ENCODE assay signal across 8 mouse cellular contexts in genomic region chr16:31934550-31935010, GRCm38 (mm10). TPM values are rescaled to one million over a fixed set of nuclear protein-coding genes. Genes with fewer than 3 reads are reported as not detected.
DNase-seq lines count a peak whose midpoint lies in the region; ATAC-seq lines count a peak whose summit lies in the region.

No protein-coding gene starts in this region.

- H3K27me3 ChIP-seq in heart, embryonic 13.5 days (replicated peaks) = peaks cover 60% of the 10 kb centered on the region
- peaks cover 69% of the 10 kb centered on the region for H3K27me3 ChIP-seq in embryonic facial prominence, embryonic 10.5 days (replicated peaks; ENCODE audit: low read depth, poor library complexity, severe bottlenecking)
- H3K27me3 ChIP-seq in hindbrain, embryonic 12.5 days = peaks cover 35% of the 10 kb centered on the region
- peaks cover 23% of the 10 kb centered on the region for H3K27me3 ChIP-seq in midbrain, embryonic 13.5 days

- no peaks in the 10 kb centered on the region for H3K9me3 ChIP-seq in heart, embryonic 13.5 days
- no peaks in the 10 kb centered on the region for H3K9me3 ChIP-seq in embryonic facial prominence, embryonic 10.5 days
- H3K9me3 ChIP-seq in hindbrain, embryonic 12.5 days (replicated peaks) = no peaks in the 10 kb centered on the region
- no peaks in the 10 kb centered on the region for H3K9me3 ChIP-seq in midbrain, embryonic 13.5 days

- peak overlapping the region; percentile 57 for H3K4me3 ChIP-seq in heart, embryonic 13.5 days
- H3K4me3 ChIP-seq in embryonic facial prominence, embryonic 10.5 days = peak overlapping the region; percentile 67
- peak overlapping the region; percentile 45 for H3K4me3 ChIP-seq in hindbrain, embryonic 12.5 days
- H3K4me3 ChIP-seq in midbrain, embryonic 13.5 days (replicated peaks) = peak overlapping the region; percentile 47

- intact Hi-C loops in heart, postnatal 25 days (cut with DNase I) = no loop called here
- intact Hi-C loops in left cerebral cortex, postnatal 36 days (cut with DNase I) = no loop called here

- 21% methylated on average over 13 of the region's 13 CpGs for WGBS in heart, embryonic 13.5 days
- 13% methylated on average over 13 of the region's 13 CpGs for WGBS in embryonic facial prominence, embryonic 10.5 days
- WGBS in hindbrain, embryonic 12.5 days = 13% methylated on average over 13 of the region's 13 CpGs
- 13% methylated on average over 13 of the region's 13 CpGs for WGBS in midbrain, embryonic 13.5 days

- peaks cover 31% of the 10 kb centered on the region for H3K4me1 ChIP-seq in heart, embryonic 13.5 days
- peaks cover 40% of the 10 kb centered on the region for H3K4me1 ChIP-seq in embryonic facial prominence, embryonic 10.5 days
- H3K4me1 ChIP-seq in hindbrain, embryonic 12.5 days = peaks cover 33% of the 10 kb centered on the region
- H3K4me1 ChIP-seq in midbrain, embryonic 13.5 days (replicated peaks) = peaks cover 36% of the 10 kb centered on the region

- no peaks in the 10 kb centered on the region for H3K36me3 ChIP-seq in heart, embryonic 13.5 days
- no peaks in the 10 kb centered on the region for H3K36me3 ChIP-seq in embryonic facial prominence, embryonic 10.5 days (replicated peaks)
- no peaks in the 10 kb centered on the region for H3K36me3 ChIP-seq in hindbrain, embryonic 12.5 days
- H3K36me3 ChIP-seq in midbrain, embryonic 13.5 days = no peaks in the 10 kb centered on the region

- H3K9ac ChIP-seq in heart, embryonic 13.5 days = peak overlapping the region; percentile 73
- peak overlapping the region; percentile 58 for H3K9ac ChIP-seq in hindbrain, embryonic 12.5 days
- H3K9ac ChIP-seq in midbrain, embryonic 13.5 days (replicated peaks) = peak overlapping the region; percentile 74

- H3K27ac ChIP-seq in heart, embryonic 13.5 days (replicated peaks) = no peak overlapping the region
- H3K27ac ChIP-seq in embryonic facial prominence, embryonic 10.5 days (replicated peaks) = no peak overlapping the region
- H3K27ac ChIP-seq in hindbrain, embryonic 12.5 days = peak overlapping the region; percentile 92
- peak overlapping the region; percentile 97 for H3K27ac ChIP-seq in midbrain, embryonic 13.5 days

- DNase-seq in heart, postnatal 25 days (ENCODE audit: low spot score) = no peak
- DNase-seq in embryonic facial prominence, embryonic 10.5 days (ENCODE audit: low spot score) = peak; percentile 40
- no peak for DNase-seq in MN1 (ENCODE audit: low spot score)
- DNase-seq in left cerebral cortex, postnatal 36 days (ENCODE audit: low spot score in 2 of 2) = no peak
- DNase-seq in frontal cortex, postnatal 36 days (ENCODE audit: low spot score in 2 of 2) = no peak

- H3K4me2 ChIP-seq in heart, embryonic 13.5 days = peak overlapping the region; percentile 78
- H3K4me2 ChIP-seq in hindbrain, embryonic 12.5 days (replicated peaks) = peak overlapping the region; percentile 78
- H3K4me2 ChIP-seq in midbrain, embryonic 13.5 days (replicated peaks) = peak overlapping the region; percentile 78

- no peak for ATAC-seq in heart, embryonic 13.5 days (ENCODE audit: extremely low read depth, insufficient number of reproducible peaks, low FRiP score, low TSS enrichment)
- no peak for ATAC-seq in hindbrain, embryonic 12.5 days (ENCODE audit: low FRiP score)
- ATAC-seq in midbrain, embryonic 13.5 days = no peak

RNA-seq across cellular contexts. Expression of gene Pigz, which starts 0.9 kb away (rescaled TPM):
- 0.60 and 0.73 TPM in 2 replicates for polyA plus RNA-seq in heart, embryonic 13.5 days (2015; fragmentation: Nextera tagmentation; extraction: Ambion mirVana)
- 1 to 10 TPM; 1.7 to 3.3 TPM for total RNA-seq in heart, postnatal 25 days (2021)
- polyA plus RNA-seq in embryonic facial prominence, embryonic 10.5 days (2016; fragmentation: Nextera tagmentation; extraction: Ambion mirVana) = 1.3 and 1.8 TPM in 2 replicates
- polyA plus RNA-seq in hindbrain, embryonic 12.5 days (2016; fragmentation: Nextera tagmentation; extraction: Ambion mirVana) = 2.1 and 2.8 TPM in 2 replicates
- polyA plus RNA-seq in midbrain, embryonic 13.5 days (2015; fragmentation: Nextera tagmentation; extraction: Ambion mirVana) = 2.5 and 3.3 TPM in 2 replicates
- 10 to 100 TPM; 18.6 to 35.3 TPM for total RNA-seq in left cerebral cortex, postnatal 36 days (2021)

RNA-seq across cellular contexts. Expression of gene 0610012G03Rik, which starts 13.7 kb away (rescaled TPM):
- polyA plus RNA-seq in heart, embryonic 13.5 days (2015; fragmentation: Nextera tagmentation; extraction: Ambion mirVana) = 101 and 107 TPM in 2 replicates
- total RNA-seq in heart, postnatal 25 days (2021) = 10 to 100 TPM; 81.8 to 82.0 TPM
- 86.7 and 87.7 TPM in 2 replicates for polyA plus RNA-seq in embryonic facial prominence, embryonic 10.5 days (2016; fragmentation: Nextera tagmentation; extraction: Ambion mirVana)
- 81.1 and 88.2 TPM in 2 replicates for polyA plus RNA-seq in hindbrain, embryonic 12.5 days (2016; fragmentation: Nextera tagmentation; extraction: Ambion mirVana)
- polyA plus RNA-seq in midbrain, embryonic 13.5 days (2015; fragmentation: Nextera tagmentation; extraction: Ambion mirVana) = 100 and 104 TPM in 2 replicates
- total RNA-seq in left cerebral cortex, postnatal 36 days (2021) = 10 to 100 TPM; 39.7 to 51.9 TPM

RNA-seq across cellular contexts. Expression of gene Ncbp2, which starts 13.7 kb away (rescaled TPM):
- 66.7 and 74.1 TPM in 2 replicates for polyA plus RNA-seq in heart, embryonic 13.5 days (2015; fragmentation: Nextera tagmentation; extraction: Ambion mirVana)
- 10 to 100 TPM; 21.4 to 25.5 TPM for total RNA-seq in heart, postnatal 25 days (2021)
- 139 and 145 TPM in 2 replicates for polyA plus RNA-seq in embryonic facial prominence, embryonic 10.5 days (2016; fragmentation: Nextera tagmentation; extraction: Ambion mirVana)
- 123 and 128 TPM in 2 replicates for polyA plus RNA-seq in hindbrain, embryonic 12.5 days (2016; fragmentation: Nextera tagmentation; extraction: Ambion mirVana)
- polyA plus RNA-seq in midbrain, embryonic 13.5 days (2015; fragmentation: Nextera tagmentation; extraction: Ambion mirVana) = 118 and 122 TPM in 2 replicates
- total RNA-seq in left cerebral cortex, postnatal 36 days (2021) = 10 to 100 TPM; 47.7 to 49.7 TPM

RNA-seq across cellular contexts. Expression of gene Meltf, which starts 56.0 kb away (rescaled TPM):
- polyA plus RNA-seq in heart, embryonic 13.5 days (2015; fragmentation: Nextera tagmentation; extraction: Ambion mirVana) = 0.04 and 0.05 TPM in 2 replicates
- under 1 TPM in 1 of 2 experiments, not detected in 1; 0.10 TPM for total RNA-seq in heart, postnatal 25 days (2021)
- polyA plus RNA-seq in embryonic facial prominence, embryonic 10.5 days (2016; fragmentation: Nextera tagmentation; extraction: Ambion mirVana) = 0.06 and 0.13 TPM in 2 replicates
- polyA plus RNA-seq in hindbrain, embryonic 12.5 days (2016; fragmentation: Nextera tagmentation; extraction: Ambion mirVana) = 0.40 and 0.60 TPM in 2 replicates
- 0.16 and 0.17 TPM in 2 replicates for polyA plus RNA-seq in midbrain, embryonic 13.5 days (2015; fragmentation: Nextera tagmentation; extraction: Ambion mirVana)
- under 1 TPM; 0.54 to 0.81 TPM for total RNA-seq in left cerebral cortex, postnatal 36 days (2021)

Comparison
In these comparisons a context has a peak if more than half of its experiments do, and no peak if none do; other contexts are left out.
1. H3K27ac ChIP-seq: peak in hindbrain, embryonic 12.5 days (single experiment) and midbrain, embryonic 13.5 days (single experiment); none in heart, embryonic 13.5 days (single experiment) and embryonic facial prominence, embryonic 10.5 days (single experiment).
2. Peak in every context shown above with its lines, with median percentiles within 50 percentile points of each other: H3K4me2 ChIP-seq, H3K4me3 ChIP-seq and H3K9ac ChIP-seq.